Mouse (Mus musculus) forebrain, embryonic 14.5 days (tissue): ENCODE measurements around the gene Pip4k2c. TPM values are rescaled to one million over a fixed set of nuclear protein-coding genes. Genes with fewer than 3 reads are reported as not detected.
A peak's percentile ranks its signal among the peaks of the same experiment; 100 is the strongest.

ENCODE experiments used
- ATAC-seq: fragments of 200-750 bp; cut with Nextera tagmentation; 2 replicates; pipeline ENCODE4 v1.8.0; 2017; ENCODE audit warnings: mild to moderate bottlenecking, moderate library complexity
- DNase-seq: peaks from one replicate; pipeline ENCODE4 v3.0.0-alpha.2; 2015; ENCODE audit warnings: low spot score
- H3K27ac ChIP-seq: fragments of 300-500 bp; sonication (generic); 2 replicates; pipeline ENCODE4 v1.5.1; 2014; ENCODE audit warnings: low read depth, mild to moderate bottlenecking, control low read depth, low read length, moderate library complexity
- H3K27me3 ChIP-seq: fragments of 300-500 bp; sonication (generic); replicated peaks from 2 replicates; pipeline ENCODE4 v1.6.1; 2014; ENCODE audit warnings: low read length, control low read depth, mixed read lengths; ENCODE audit not compliant: control insufficient read depth, insufficient read depth
- H3K36me3 ChIP-seq: fragments of 300-500 bp; sonication (generic); 2 replicates; pipeline ENCODE4 v1.6.1; 2014; ENCODE audit warnings: low read length, control low read depth; ENCODE audit not compliant: control insufficient read depth, insufficient read depth
- H3K4me1 ChIP-seq: fragments of 300-500 bp; sonication (generic); 2 replicates; pipeline ENCODE4 v1.6.1; 2014; ENCODE audit warnings: antibody characterized with exemption, low read length, control low read depth; ENCODE audit not compliant: control insufficient read depth, insufficient read depth
- H3K4me2 ChIP-seq: fragments of 300-500 bp; sonication (generic); 2 replicates; pipeline ENCODE4 v1.6.1; 2014; ENCODE audit warnings: mild to moderate bottlenecking, control low read depth, low read length
- H3K4me3 ChIP-seq: fragments of 300-500 bp; sonication (generic); 2 replicates; pipeline ENCODE4 v1.5.1; 2014; ENCODE audit warnings: low read depth, low read length, control low read depth
- H3K9ac ChIP-seq: fragments of 300-500 bp; sonication (generic); 2 replicates; pipeline ENCODE4 v1.6.1; 2014; ENCODE audit warnings: mild to moderate bottlenecking, low read length, control low read depth, moderate library complexity
- H3K9me3 ChIP-seq: fragments of 300-500 bp; sonication (generic); replicated peaks from 2 replicates; pipeline ENCODE4 v1.6.1; 2016; ENCODE audit warnings: low read length, control low read depth, mixed read lengths; ENCODE audit not compliant: control insufficient read depth
- WGBS: fragments of 180-500 bp; shearing (Covaris S2); extraction: QIAGEN DNeasy Blood & Tissue Kit; methylation state at CpG from one replicate; pipeline ENCODE4 v1.1.7; 2014; 5-methylcytosine and 5-hydroxymethylcytosine counted together
- polyA plus RNA-seq: library from polyadenylated mRNA; unstranded; fragments of >200 nt; fragmentation: Nextera tagmentation; extraction: Ambion mirVana; gene quantifications from 2 replicates; pipeline ENCODE4 v1.2.1, GENCODE M21; 2014

Pip4k2c gene
- polyA plus RNA-seq, 1 experiment from 2014 or later: 15.3 TPM

- no peak overlapping the region for H3K27ac ChIP-seq
- no peaks in the 10 kb centered on the region for H3K27me3 ChIP-seq
- H3K9me3 ChIP-seq: no peaks in the 10 kb centered on the region
- no peak for ATAC-seq
- H3K9ac ChIP-seq: no peak overlapping the region
- no peak for DNase-seq
- H3K4me1 ChIP-seq: no peaks in the 10 kb centered on the region
- WGBS: 89% methylated on average over 12 of the region's 12 CpGs
- no peak overlapping the region for H3K4me3 ChIP-seq
- peaks cover 67% of the 10 kb centered on the region for H3K36me3 ChIP-seq
- no peak overlapping the region for H3K4me2 ChIP-seq
These were observed 19.3 kb upstream of the Pip4k2c start for GRCm38 (mm10) chr10:127230693-127231092.

DNA sequence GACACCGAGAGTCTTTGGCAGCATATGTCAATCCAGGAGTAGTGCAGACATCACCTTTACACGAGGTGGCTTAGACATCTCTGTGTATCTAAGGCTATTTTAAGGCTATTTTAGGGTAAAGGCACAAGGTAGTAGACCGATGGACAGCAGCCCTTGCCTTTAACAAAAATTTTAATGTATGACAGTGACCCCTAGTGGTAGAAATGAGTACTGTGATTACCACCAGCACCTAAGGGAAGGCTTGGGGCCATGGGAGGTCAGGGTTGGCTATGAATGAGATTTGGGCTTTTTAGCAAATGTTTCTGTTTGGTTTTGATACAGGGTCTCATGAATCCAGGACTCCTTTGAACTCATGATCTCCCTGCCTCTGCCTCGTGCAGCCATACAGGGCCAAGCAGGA, 17.5 kb upstream of the Pip4k2c start:
- Histone ChIP-seq H3K4me1 (no peaks in the 10 kb centered on the region), H3K36me3 (peaks cover 65% of the 10 kb centered on the region), H3K4me3 (no peak overlapping the region), H3K9ac (no peak overlapping the region), H3K27me3 (no peaks in the 10 kb centered on the region), H3K27ac (no peak overlapping the region), H3K4me2 (no peak overlapping the region), H3K9me3 (no peaks in the 10 kb centered on the region)
- peak; percentile 79 for DNase-seq
- WGBS: 24% methylated on average over 4 of the region's 4 CpGs
- peak; percentile 54; the same call in 1 of the 2 replicates for ATAC-seq

GRCm38 (mm10) chr10:127227163-127227562, 15.8 kb upstream of the Pip4k2c start:
- no peaks in the 10 kb centered on the region for H3K4me1 ChIP-seq

DNA sequence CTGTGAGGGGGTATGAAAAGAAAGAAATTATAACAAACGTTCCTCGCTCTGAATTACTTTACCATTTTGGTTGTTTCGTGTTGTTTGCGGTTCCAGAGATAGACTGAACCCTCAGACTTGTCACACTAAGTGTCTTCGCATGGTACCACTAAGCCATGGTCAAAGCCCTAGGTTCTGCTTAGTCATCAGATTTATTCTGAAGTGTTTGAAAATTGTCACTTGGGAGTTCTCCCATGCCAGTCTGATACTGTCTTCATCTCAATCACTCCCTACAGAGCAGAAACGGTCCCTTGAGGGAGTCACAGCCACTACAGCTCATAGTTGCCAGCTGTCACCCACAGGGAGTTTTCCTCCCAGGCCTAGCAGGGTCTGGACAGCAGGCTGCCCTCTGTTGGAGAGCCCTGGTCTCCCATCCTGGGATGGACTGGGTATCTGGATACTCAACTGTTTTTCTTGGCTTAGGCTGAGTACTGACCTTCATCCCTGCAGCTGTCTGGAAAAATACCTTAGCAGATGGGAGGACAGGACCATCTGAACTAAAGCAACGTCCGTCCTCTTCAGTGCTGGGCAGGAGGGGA, 15.0 kb upstream of the Pip4k2c start:
- Histone ChIP-seq H3K36me3 (peaks cover 42% of the 10 kb centered on the region), H3K9ac (no peak overlapping the region), H3K9me3 (no peaks in the 10 kb centered on the region), H3K4me3 (no peak overlapping the region), H3K4me1 (no peaks in the 10 kb centered on the region), H3K27ac (no peak overlapping the region), H3K27me3 (no peaks in the 10 kb centered on the region), H3K4me2 (no peak overlapping the region)
- DNase-seq (no peak), ATAC-seq (no peak)
- WGBS: 75% methylated on average over 8 of the region's 8 CpGs

More at GRCm38 (mm10) chr10:127227163-127227562, 15.8 kb upstream of the Pip4k2c start:
- Histone ChIP-seq H3K4me3 (no peak overlapping the region), H3K27ac (no peak overlapping the region), H3K9ac (no peak overlapping the region), H3K9me3 (no peaks in the 10 kb centered on the region), H3K36me3 (peaks cover 49% of the 10 kb centered on the region), H3K27me3 (no peaks in the 10 kb centered on the region), H3K4me2 (no peak overlapping the region)
- DNase-seq: no peak
- WGBS: 82% methylated on average over 8 of the region's 8 CpGs
- no peak for ATAC-seq

GRCm38 (mm10) chr10:127225732-127226131, 14.3 kb upstream of the Pip4k2c start:
- ATAC-seq (no peak), DNase-seq (no peak)
- Histone ChIP-seq H3K4me3 (no peak overlapping the region), H3K9me3 (no peaks in the 10 kb centered on the region), H3K27me3 (no peaks in the 10 kb centered on the region), H3K4me1 (no peaks in the 10 kb centered on the region), H3K27ac (no peak overlapping the region), H3K9ac (no peak overlapping the region), H3K36me3 (peaks cover 36% of the 10 kb centered on the region), H3K4me2 (no peak overlapping the region)
- 33% methylated on average over 10 of the region's 10 CpGs for WGBS

DNA sequence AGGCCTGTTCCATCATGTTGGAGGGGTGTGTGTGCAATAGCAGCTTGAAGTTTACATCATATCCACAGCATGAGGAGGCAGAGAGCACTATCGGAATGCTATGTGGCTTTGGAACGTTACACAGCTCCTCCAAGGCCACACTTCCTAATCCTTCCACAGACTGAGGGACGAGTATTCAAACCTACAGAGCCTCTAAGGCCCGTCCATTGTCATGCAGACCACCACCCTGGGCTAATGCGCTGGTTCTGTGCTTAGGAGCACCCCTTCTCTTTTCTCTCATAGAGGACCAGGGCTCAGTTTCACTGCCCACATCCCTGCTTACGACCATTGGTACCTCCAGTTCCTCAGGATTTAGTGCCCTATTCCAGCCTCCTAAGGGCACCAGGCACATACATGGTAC, 13.8 kb upstream of the Pip4k2c start:
- ATAC-seq (no peak), DNase-seq (no peak)
- no peaks in the 10 kb centered on the region for H3K27me3 ChIP-seq
- peaks cover 31% of the 10 kb centered on the region for H3K36me3 ChIP-seq
- no peaks in the 10 kb centered on the region for H3K4me1 ChIP-seq
- H3K9me3 ChIP-seq: no peaks in the 10 kb centered on the region
- no peak overlapping the region for H3K9ac ChIP-seq
- no peak overlapping the region for H3K4me3 ChIP-seq
- H3K27ac ChIP-seq: no peak overlapping the region
- WGBS: 28% methylated on average over 6 of the region's 6 CpGs
- H3K4me2 ChIP-seq: no peak overlapping the region

GRCm38 (mm10) chr10:127218339-127218738, 7.0 kb upstream of the Pip4k2c start:
- H3K9me3 ChIP-seq: no peaks in the 10 kb centered on the region
- no peaks in the 10 kb centered on the region for H3K36me3 ChIP-seq
- 91% methylated on average over 2 of the region's 2 CpGs for WGBS
- H3K4me1 ChIP-seq: no peaks in the 10 kb centered on the region
- no peaks in the 10 kb centered on the region for H3K27me3 ChIP-seq
- H3K4me2 ChIP-seq: no peak overlapping the region
- no peak overlapping the region for H3K27ac ChIP-seq
- ATAC-seq (no peak), DNase-seq (no peak)
- no peak overlapping the region for H3K4me3 ChIP-seq
- no peak overlapping the region for H3K9ac ChIP-seq

DNA sequence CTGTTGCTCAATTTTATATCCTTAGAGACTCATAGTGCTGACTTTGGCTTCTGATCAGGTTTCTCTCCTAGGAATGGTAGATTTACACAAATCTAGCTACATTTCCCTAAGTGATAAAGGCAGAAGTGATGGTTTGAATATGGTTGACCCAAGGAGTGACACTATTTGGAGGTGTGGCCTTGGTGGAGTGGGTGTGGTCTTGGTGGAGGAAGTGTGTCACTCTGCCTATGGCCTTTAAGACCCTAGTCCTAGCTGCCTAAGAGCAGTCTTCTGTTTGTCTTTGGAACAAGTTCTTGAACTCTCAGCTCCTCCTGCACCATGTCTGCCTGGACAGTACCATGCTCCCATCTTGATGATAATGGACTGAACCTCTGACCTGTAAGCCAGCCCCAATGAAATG, 5.8 kb upstream of the Pip4k2c start:
- ATAC-seq: no peak

GRCm38 (mm10) chr10:127216456-127216855, 5.1 kb upstream of the Pip4k2c start:
- no peaks in the 10 kb centered on the region for H3K36me3 ChIP-seq
- H3K27me3 ChIP-seq: no peaks in the 10 kb centered on the region
- no peak overlapping the region for H3K4me2 ChIP-seq
- H3K9ac ChIP-seq: no peak overlapping the region
- DNase-seq (no peak), ATAC-seq (no peak)
- WGBS: 97% methylated on average over 11 of the region's 11 CpGs
- H3K27ac ChIP-seq: no peak overlapping the region
- H3K4me1 ChIP-seq: no peaks in the 10 kb centered on the region
- no peaks in the 10 kb centered on the region for H3K9me3 ChIP-seq
- H3K4me3 ChIP-seq: no peak overlapping the region

More for the DNA sequence above, 5.8 kb upstream of the Pip4k2c start:
- H3K4me2 ChIP-seq: no peak overlapping the region
- DNase-seq: no peak
- no peaks in the 10 kb centered on the region for H3K4me1 ChIP-seq
- H3K9ac ChIP-seq: no peak overlapping the region
- H3K27me3 ChIP-seq: no peaks in the 10 kb centered on the region
- no peak overlapping the region for H3K27ac ChIP-seq
- H3K36me3 ChIP-seq: no peaks in the 10 kb centered on the region
- no peak overlapping the region for H3K4me3 ChIP-seq
- H3K9me3 ChIP-seq: no peaks in the 10 kb centered on the region
